Mouse (Mus musculus) liver, adult 2 months (tissue): ENCODE results near the gene Fmo6.

ENCODE experiments used
- CTCF ChIP-seq: fragments of 200-500 bp; IDR thresholded peaks from 2 replicates; pipeline ENCODE4 v1.5.1; 2011; ENCODE audit warnings: low read depth, low read length, control low read depth
- POLR2A ChIP-seq: fragments of 200-500 bp; IDR thresholded peaks from 2 replicates; pipeline ENCODE4 v1.6.1; 2011; ENCODE audit warnings: low read length, control low read depth; ENCODE audit not compliant: insufficient read depth; ENCODE audit errors: extremely low read depth

DNA sequence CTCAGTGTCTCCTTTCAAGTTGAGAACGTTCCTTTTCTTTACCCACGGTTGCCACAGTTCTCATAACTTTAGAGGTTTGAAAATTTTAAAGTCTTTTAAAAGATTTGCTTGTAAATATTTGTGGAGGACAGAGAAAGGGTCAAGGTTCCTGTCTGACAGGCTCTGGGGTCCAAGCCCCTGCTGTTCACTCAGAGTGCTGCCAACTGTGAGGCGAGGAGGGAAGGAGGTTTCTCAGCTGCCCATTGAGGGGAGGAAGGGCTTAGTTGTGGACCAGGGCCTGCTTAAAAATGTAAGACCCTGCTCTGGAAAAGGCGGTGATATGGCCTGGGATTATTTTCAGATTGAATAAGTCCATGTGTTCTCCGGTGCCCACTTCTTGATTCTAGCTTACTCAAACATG, 5.4 kb downstream of the Fmo6 start:
- no peak for TF ChIP-seq POLR2A
- no peak for TF ChIP-seq CTCF
